Mouse (Mus musculus): ENCODE data around the gene Sqstm1. TPM values are rescaled to one million over a fixed set of nuclear protein-coding genes. Genes with fewer than 3 reads are reported as not detected.

The Sqstm1 gene
- polyA plus RNA-seq, 1 experiment from 2014 or later = 239 TPM

DNA sequence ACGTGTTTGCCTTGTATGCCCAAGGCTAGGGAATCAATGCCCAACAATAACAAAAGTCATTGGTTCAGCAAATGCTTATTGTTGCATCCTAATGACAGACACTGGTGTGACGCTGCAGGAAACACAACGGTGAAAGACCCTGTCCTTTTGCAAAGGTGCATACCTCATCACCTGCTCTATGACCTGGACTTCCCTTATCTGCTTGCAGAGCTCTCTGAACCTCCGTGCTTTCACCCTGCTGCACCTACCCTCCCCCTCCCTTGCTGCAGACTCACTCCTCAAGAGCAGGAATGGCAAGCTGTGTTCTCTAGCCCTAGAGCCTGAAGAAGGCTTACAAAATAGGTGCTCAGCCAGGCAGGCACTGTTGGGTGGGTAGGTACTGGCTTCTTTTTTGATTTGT is 15.8 kb downstream of the Sqstm1 start:
- ATAC-seq (ENCODE audit: low read depth) = no peak
- Histone ChIP-seq H3K27ac (replicated peaks; ENCODE audit: low read depth, low read length) (no peak overlapping the region), H3K36me3 (ENCODE audit: control insufficient read depth, insufficient read depth, low read length) (peaks cover 38% of the 10 kb centered on the region), H3K9ac (ENCODE audit: low read depth, low read length) (no peak overlapping the region), H3K27me3 (replicated peaks; ENCODE audit: control insufficient read depth, insufficient read depth, low read length) (no peaks in the 10 kb centered on the region), H3K9me3 (ENCODE audit: control insufficient read depth, low read length) (no peaks in the 10 kb centered on the region), H3K4me3 (ENCODE audit: low read depth, low read length) (no peak overlapping the region), H3K4me1 (ENCODE audit: control insufficient read depth, insufficient read depth, low read length) (no peaks in the 10 kb centered on the region), H3K4me2 (ENCODE audit: low read depth, low read length) (no peak overlapping the region)
- DNase-seq (ENCODE audit: low spot score) = no peak
- WGBS = 85% methylated on average over 4 of the region's 4 CpGs

DNA sequence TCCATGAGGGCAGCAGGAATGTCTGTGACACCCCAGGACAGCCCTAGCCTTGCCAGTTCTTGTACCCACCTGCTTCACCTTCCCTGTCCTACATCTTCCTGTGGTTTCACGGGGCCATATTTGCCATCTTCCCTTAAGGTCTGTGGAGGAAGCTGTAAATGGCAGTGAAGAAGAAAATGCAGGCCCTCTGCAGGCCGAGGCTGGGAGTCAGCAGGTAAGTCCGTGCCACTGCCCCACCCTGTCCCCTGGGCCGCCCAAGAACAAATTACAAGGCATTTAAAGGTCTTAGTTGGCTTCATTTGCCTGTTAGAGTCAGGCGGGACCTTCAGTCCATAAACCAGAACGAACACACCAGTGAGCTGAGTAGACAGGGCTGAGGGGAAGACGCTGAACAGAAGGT is 16.6 kb downstream of the Sqstm1 start:
- no peak overlapping the region for H3K9ac ChIP-seq (ENCODE audit: low read depth, low read length)
- 76% methylated on average over 7 of the region's 7 CpGs for WGBS
- DNase-seq (ENCODE audit: low spot score) (no peak), ATAC-seq (ENCODE audit: low read depth) (no peak)
- H3K36me3 ChIP-seq (ENCODE audit: control insufficient read depth, insufficient read depth, low read length) = peaks cover 31% of the 10 kb centered on the region
- no peaks in the 10 kb centered on the region for H3K27me3 ChIP-seq (replicated peaks; ENCODE audit: control insufficient read depth, insufficient read depth, low read length)
- no peak overlapping the region for H3K4me2 ChIP-seq (ENCODE audit: low read depth, low read length)
- H3K9me3 ChIP-seq (ENCODE audit: control insufficient read depth, low read length) = no peaks in the 10 kb centered on the region
- no peak overlapping the region for H3K27ac ChIP-seq (replicated peaks; ENCODE audit: low read depth, low read length)
- H3K4me1 ChIP-seq (ENCODE audit: control insufficient read depth, insufficient read depth, low read length) = no peaks in the 10 kb centered on the region
- H3K4me3 ChIP-seq (ENCODE audit: low read depth, low read length) = no peak overlapping the region

DNA sequence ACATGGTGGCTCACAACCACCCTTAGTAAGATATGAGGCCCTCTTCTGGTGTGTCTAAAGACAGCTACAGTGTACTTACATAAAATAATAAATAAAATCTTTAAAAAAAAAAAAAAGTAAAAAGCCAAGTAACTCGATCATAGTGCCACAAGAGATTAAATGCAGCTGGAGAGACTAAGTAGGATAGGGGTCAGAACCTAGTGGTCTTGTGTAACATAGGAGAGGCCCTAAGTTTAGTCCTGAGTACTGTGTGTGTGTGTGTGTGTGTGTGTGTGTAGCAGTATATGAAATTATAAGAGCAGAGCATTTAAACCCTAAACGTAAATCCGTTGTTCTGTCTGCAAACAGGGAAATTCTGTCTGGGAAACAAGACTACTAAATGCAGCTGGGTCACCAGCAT is 18.3 kb downstream of the Sqstm1 start:
- WGBS = 73% methylated on average over 3 of the region's 3 CpGs
- Histone ChIP-seq H3K27ac (replicated peaks; ENCODE audit: low read depth, low read length) (no peak overlapping the region), H3K9ac (ENCODE audit: low read depth, low read length) (no peak overlapping the region), H3K36me3 (ENCODE audit: control insufficient read depth, insufficient read depth, low read length) (peaks cover 14% of the 10 kb centered on the region; the same call in 1 of the 2 replicates), H3K4me1 (ENCODE audit: control insufficient read depth, insufficient read depth, low read length) (no peaks in the 10 kb centered on the region), H3K27me3 (replicated peaks; ENCODE audit: control insufficient read depth, insufficient read depth, low read length) (no peaks in the 10 kb centered on the region), H3K9me3 (ENCODE audit: control insufficient read depth, low read length) (no peaks in the 10 kb centered on the region), H3K4me3 (ENCODE audit: low read depth, low read length) (no peak overlapping the region), H3K4me2 (ENCODE audit: low read depth, low read length) (no peak overlapping the region)
- ATAC-seq (ENCODE audit: low read depth) (no peak), DNase-seq (ENCODE audit: low spot score) (no peak)

DNA sequence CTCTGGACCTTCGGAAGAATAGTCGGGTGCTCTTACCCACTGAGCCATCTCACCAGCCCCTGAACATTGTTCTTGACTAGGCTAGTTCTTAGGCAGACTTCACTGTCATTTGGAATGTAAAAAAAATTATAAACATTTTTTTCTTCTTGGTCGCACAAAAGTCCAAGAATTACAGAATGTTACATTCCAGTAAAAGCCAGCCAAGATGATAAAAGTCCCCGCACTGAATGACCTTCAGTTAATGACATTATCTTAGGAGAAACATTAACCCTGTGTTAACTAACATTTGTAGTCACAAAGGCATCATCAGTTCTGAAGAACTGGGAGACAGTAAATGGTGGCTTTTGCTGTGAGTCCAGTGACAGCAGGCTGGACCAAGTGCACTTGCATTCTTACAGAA is 20.3 kb downstream of the Sqstm1 start:
- H3K36me3 ChIP-seq (ENCODE audit: control insufficient read depth, insufficient read depth, low read length) = peaks cover 9% of the 10 kb centered on the region; the same call in 1 of the 2 replicates
- H3K27ac ChIP-seq (replicated peaks; ENCODE audit: low read depth, low read length) = no peak overlapping the region
- H3K4me2 ChIP-seq (ENCODE audit: low read depth, low read length) = no peak overlapping the region
- H3K9ac ChIP-seq (ENCODE audit: low read depth, low read length) = no peak overlapping the region
- WGBS = 79% methylated on average over 4 of the region's 4 CpGs
- no peaks in the 10 kb centered on the region for H3K4me1 ChIP-seq (ENCODE audit: control insufficient read depth, insufficient read depth, low read length)
- H3K9me3 ChIP-seq (ENCODE audit: control insufficient read depth, low read length) = no peaks in the 10 kb centered on the region
- ATAC-seq (ENCODE audit: low read depth) (no peak), DNase-seq (ENCODE audit: low spot score) (no peak)
- no peaks in the 10 kb centered on the region for H3K27me3 ChIP-seq (replicated peaks; ENCODE audit: control insufficient read depth, insufficient read depth, low read length)
- no peak overlapping the region for H3K4me3 ChIP-seq (ENCODE audit: low read depth, low read length)

DNA sequence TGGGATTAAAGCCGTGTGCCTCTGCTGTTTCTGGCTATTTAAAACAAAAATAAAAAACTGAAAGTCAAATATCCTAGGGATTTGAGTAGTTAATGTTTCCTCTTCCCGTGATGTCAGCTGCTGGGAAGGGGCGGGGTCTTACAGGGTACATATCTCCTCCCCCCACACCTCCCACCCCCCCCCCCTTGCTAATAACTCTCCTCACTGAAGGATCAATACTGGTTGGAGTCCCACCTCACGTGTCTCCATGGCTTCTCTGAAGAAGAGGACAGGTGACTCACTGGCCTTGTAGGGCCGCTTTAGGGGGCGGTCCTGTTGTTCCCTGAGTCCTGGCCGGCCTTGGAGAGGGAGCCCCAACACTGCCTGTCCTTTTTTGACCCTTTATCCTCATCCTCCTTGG is 21.9 kb downstream of the Sqstm1 start:
- H3K27ac ChIP-seq (replicated peaks; ENCODE audit: low read depth, low read length) = no peak overlapping the region
- ATAC-seq (ENCODE audit: low read depth) (no peak), DNase-seq (ENCODE audit: low spot score) (no peak)
- no peak overlapping the region for H3K9ac ChIP-seq (ENCODE audit: low read depth, low read length)
- no peaks in the 10 kb centered on the region for H3K9me3 ChIP-seq (ENCODE audit: control insufficient read depth, low read length)
- no peaks in the 10 kb centered on the region for H3K4me1 ChIP-seq (ENCODE audit: control insufficient read depth, insufficient read depth, low read length)
- no peaks in the 10 kb centered on the region for H3K36me3 ChIP-seq (ENCODE audit: control insufficient read depth, insufficient read depth, low read length)
- no peak overlapping the region for H3K4me3 ChIP-seq (ENCODE audit: low read depth, low read length)
- H3K27me3 ChIP-seq (replicated peaks; ENCODE audit: control insufficient read depth, insufficient read depth, low read length) = no peaks in the 10 kb centered on the region
- no peak overlapping the region for H3K4me2 ChIP-seq (ENCODE audit: low read depth, low read length)
- WGBS = 73% methylated on average over 7 of the region's 7 CpGs

DNA sequence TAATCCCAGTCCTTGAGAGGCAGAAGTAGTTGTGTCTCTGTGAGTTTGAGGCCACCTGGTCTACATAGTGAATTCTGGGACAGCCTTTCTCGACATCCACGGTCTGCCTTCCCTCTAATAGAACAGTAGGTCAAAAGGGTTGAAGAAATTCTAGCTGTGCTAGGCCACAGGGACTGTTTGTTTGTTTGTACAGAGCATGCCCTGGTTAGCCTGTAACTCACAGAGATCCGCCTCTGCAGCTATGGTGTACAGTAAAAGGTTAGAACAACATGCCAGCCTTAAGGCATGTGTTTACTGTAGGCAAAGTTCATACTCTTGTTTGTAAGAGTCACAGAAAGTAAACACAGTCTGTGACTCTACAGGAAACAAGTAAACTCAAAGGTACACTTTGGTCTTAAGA is 25.8 kb downstream of the Sqstm1 start:
- no peak for DNase-seq (ENCODE audit: low spot score)
- 83% methylated on average over 3 of the region's 3 CpGs for WGBS

DNA sequence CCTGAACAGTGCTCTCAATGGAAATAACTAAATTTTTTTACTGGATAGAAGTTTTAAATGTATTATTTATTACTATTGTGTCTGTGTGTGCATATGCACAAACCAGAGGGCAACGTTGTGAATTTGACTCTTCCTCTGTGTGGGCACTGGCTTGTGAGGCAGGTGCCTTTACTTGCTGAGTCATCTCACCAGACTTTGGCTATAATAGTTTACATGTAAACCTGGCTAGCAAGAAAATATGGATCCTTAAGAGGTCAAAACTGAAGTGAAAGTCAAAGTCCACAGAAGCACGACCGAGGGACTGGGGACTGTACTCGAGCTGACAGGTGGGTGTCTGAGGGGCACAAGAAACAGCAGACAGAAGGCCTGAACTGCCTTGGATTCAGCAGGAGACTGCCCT is 27.9 kb downstream of the Sqstm1 start:
- no peak overlapping the region for H3K4me3 ChIP-seq (ENCODE audit: low read depth, low read length)
- no peak overlapping the region for H3K27ac ChIP-seq (replicated peaks; ENCODE audit: low read depth, low read length)
- H3K9me3 ChIP-seq (ENCODE audit: control insufficient read depth, low read length) = no peaks in the 10 kb centered on the region
- no peak overlapping the region for H3K4me2 ChIP-seq (ENCODE audit: low read depth, low read length)
- H3K9ac ChIP-seq (ENCODE audit: low read depth, low read length) = no peak overlapping the region
- H3K4me1 ChIP-seq (ENCODE audit: control insufficient read depth, insufficient read depth, low read length) = no peaks in the 10 kb centered on the region
- H3K27me3 ChIP-seq (replicated peaks; ENCODE audit: control insufficient read depth, insufficient read depth, low read length) = no peaks in the 10 kb centered on the region
- DNase-seq (ENCODE audit: low spot score) = no peak
- H3K36me3 ChIP-seq (ENCODE audit: control insufficient read depth, insufficient read depth, low read length) = peaks cover 12% of the 10 kb centered on the region
- 85% methylated on average over 4 of the region's 4 CpGs for WGBS
- ATAC-seq (ENCODE audit: low read depth) = no peak

More for the DNA sequence above, 25.8 kb downstream of the Sqstm1 start:
- H3K4me3 ChIP-seq (ENCODE audit: low read depth, low read length) = no peak overlapping the region
- H3K4me1 ChIP-seq (ENCODE audit: control insufficient read depth, insufficient read depth, low read length) = no peaks in the 10 kb centered on the region
- ATAC-seq (ENCODE audit: low read depth) = no peak
- no peaks in the 10 kb centered on the region for H3K27me3 ChIP-seq (replicated peaks; ENCODE audit: control insufficient read depth, insufficient read depth, low read length)
- H3K9me3 ChIP-seq (ENCODE audit: control insufficient read depth, low read length) = no peaks in the 10 kb centered on the region
- H3K4me2 ChIP-seq (ENCODE audit: low read depth, low read length) = no peak overlapping the region
- H3K9ac ChIP-seq (ENCODE audit: low read depth, low read length) = no peak overlapping the region
- peaks cover under 1% of the 10 kb centered on the region; the same call in 1 of the 2 replicates for H3K36me3 ChIP-seq (ENCODE audit: control insufficient read depth, insufficient read depth, low read length)
- H3K27ac ChIP-seq (replicated peaks; ENCODE audit: low read depth, low read length) = no peak overlapping the region

DNA sequence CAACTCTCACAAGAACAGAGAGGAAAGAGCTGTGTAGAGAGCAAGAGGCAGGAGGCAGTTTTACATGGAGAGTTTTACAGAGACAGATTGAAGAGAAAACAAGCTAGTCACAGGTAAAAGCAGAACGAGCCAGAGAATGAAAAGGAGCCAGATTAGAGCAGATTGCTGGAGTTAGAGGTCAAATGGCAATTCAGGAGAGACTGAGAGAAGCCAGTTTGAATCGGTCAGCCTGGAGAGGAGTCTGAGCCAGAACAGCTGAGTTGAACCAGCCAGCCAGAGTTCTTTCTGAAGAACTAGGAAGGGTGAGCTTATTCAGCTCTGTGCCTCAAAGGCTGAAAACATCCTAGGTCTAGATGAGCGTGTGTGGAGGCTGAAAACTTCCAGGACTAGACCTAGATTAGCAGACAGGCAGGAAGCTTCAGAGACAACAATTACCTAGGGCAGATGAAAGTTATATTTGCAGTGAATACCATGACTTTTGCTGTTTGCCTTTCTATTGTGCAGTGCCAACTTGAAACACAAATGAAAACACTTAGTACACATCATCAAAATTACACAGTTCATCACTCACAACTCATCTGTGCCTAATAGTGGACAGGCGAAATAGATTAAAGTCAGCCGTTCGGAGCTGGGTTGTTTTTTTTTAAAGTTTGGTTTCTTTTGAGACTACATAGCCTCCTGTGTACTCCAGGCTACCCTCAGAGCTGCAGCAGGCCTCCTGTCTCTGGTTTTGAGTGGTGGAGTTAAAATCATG is 30.0 kb downstream of the Sqstm1 start:
- H3K27me3 ChIP-seq (replicated peaks; ENCODE audit: control insufficient read depth, insufficient read depth, low read length) = no peaks in the 10 kb centered on the region
- no peak overlapping the region for H3K4me3 ChIP-seq (ENCODE audit: low read depth, low read length)
- H3K27ac ChIP-seq (replicated peaks; ENCODE audit: low read depth, low read length) = no peak overlapping the region
- H3K4me1 ChIP-seq (ENCODE audit: control insufficient read depth, insufficient read depth, low read length) = peaks cover under 1% of the 10 kb centered on the region
- H3K36me3 ChIP-seq (ENCODE audit: control insufficient read depth, insufficient read depth, low read length) = peaks cover 12% of the 10 kb centered on the region
- H3K9ac ChIP-seq (ENCODE audit: low read depth, low read length) = no peak overlapping the region
- 59% methylated on average over 6 of the region's 6 CpGs for WGBS
- H3K9me3 ChIP-seq (ENCODE audit: control insufficient read depth, low read length) = no peaks in the 10 kb centered on the region
- DNase-seq (ENCODE audit: low spot score) = no peak
- H3K4me2 ChIP-seq (ENCODE audit: low read depth, low read length) = no peak overlapping the region
- ATAC-seq (ENCODE audit: low read depth) = no peak
